Mouse (Mus musculus) neural tube, embryonic 14.5 days (tissue): ENCODE data around the gene Kcnh4. TPM values are rescaled to one million over a fixed set of nuclear protein-coding genes. Genes with fewer than 3 reads are reported as not detected.
"Not testable (repeated sequence)": the region's sequence is repeated elsewhere in the genome, so short reads cannot be mapped to it uniquely, and the experiment has no call there.

Source experiments
- ATAC-seq: fragments of 200-750 bp; cut with Nextera tagmentation; 2 replicates; pipeline ENCODE4 v1.8.0; 2017; ENCODE audit warnings: low read depth, mild to moderate bottlenecking, moderate TSS enrichment, moderate library complexity
- H3K27ac ChIP-seq: fragments of 300-500 bp; sonication (generic); 2 replicates; pipeline ENCODE4 v1.5.1; 2014; ENCODE audit warnings: low read depth, mild to moderate bottlenecking, control low read depth, low read length, moderate library complexity, mixed read lengths
- H3K27me3 ChIP-seq: fragments of 300-500 bp; sonication (generic); 2 replicates; pipeline ENCODE4 v1.6.1; 2014; ENCODE audit warnings: low read length; ENCODE audit not compliant: control insufficient read depth, insufficient read depth
- H3K36me3 ChIP-seq: fragments of 300-500 bp; sonication (generic); 2 replicates; pipeline ENCODE4 v1.6.1; 2014; ENCODE audit warnings: low read length, mixed read lengths; ENCODE audit not compliant: control insufficient read depth, insufficient read depth
- H3K4me1 ChIP-seq: fragments of 300-500 bp; sonication (generic); 2 replicates; pipeline ENCODE4 v1.6.1; 2014; ENCODE audit warnings: low read length; ENCODE audit not compliant: control insufficient read depth, insufficient read depth
- H3K4me2 ChIP-seq: fragments of 300-500 bp; sonication (generic); 2 replicates; pipeline ENCODE4 v1.6.1; 2014; ENCODE audit warnings: mild to moderate bottlenecking, low read depth, low read length, control low read depth
- H3K4me3 ChIP-seq: fragments of 300-500 bp; sonication (generic); 2 replicates; pipeline ENCODE4 v1.5.1; 2014; ENCODE audit warnings: low read depth, low read length, control low read depth, mixed read lengths
- H3K9ac ChIP-seq: fragments of 300-500 bp; sonication (generic); replicated peaks from 2 replicates; pipeline ENCODE4 v1.6.1; 2014; ENCODE audit warnings: low read depth, mild to moderate bottlenecking, control low read depth, low read length, mixed read lengths
- H3K9me3 ChIP-seq: fragments of 300-500 bp; sonication (generic); 2 replicates; pipeline ENCODE4 v1.6.1; 2016; ENCODE audit warnings: low read length; ENCODE audit not compliant: control insufficient read depth
- WGBS: fragments of 180-500 bp; shearing (Covaris S2); extraction: QIAGEN DNeasy Blood & Tissue Kit; methylation state at CpG from one replicate; pipeline ENCODE4 v1.1.7; 2014; 5-methylcytosine and 5-hydroxymethylcytosine counted together
- polyA plus RNA-seq: library from polyadenylated mRNA; unstranded; fragments of >200 nt; fragmentation: Nextera tagmentation; extraction: Ambion mirVana; gene quantifications from 2 replicates; pipeline ENCODE4 v1.2.1, GENCODE M21; 2014

Kcnh4 gene
- polyA plus RNA-seq, 1 experiment from 2014 or later = 10.1 TPM

DNA sequence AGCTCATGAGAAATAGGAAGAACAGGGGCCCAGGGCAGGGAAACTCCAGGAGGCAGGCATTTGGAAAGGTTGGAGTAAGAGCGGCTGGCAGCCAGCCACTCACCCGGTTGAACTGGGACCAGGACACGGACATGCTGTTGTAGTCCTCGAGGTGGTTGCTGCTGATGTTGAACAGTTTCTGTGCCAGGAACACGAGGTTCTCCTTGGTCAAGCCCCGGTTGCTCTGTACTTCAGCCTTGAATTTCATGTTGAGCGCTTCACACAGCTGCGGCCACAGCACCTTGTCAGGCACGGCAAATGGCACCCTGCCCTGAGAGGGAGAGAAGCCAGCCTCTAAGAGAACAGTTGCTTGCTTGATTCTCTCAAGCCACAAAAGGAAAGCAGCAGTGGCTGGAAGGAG is 30.9 kb upstream of the Kcnh4 start:
- H3K36me3 ChIP-seq, H3K4me2 ChIP-seq, H3K4me3 ChIP-seq, H3K9me3 ChIP-seq, H3K27me3 ChIP-seq, H3K27ac ChIP-seq, ATAC-seq, H3K9ac ChIP-seq, H3K4me1 ChIP-seq: not testable (repeated sequence)
- 91% methylated on average over 9 of the region's 9 CpGs for WGBS

DNA sequence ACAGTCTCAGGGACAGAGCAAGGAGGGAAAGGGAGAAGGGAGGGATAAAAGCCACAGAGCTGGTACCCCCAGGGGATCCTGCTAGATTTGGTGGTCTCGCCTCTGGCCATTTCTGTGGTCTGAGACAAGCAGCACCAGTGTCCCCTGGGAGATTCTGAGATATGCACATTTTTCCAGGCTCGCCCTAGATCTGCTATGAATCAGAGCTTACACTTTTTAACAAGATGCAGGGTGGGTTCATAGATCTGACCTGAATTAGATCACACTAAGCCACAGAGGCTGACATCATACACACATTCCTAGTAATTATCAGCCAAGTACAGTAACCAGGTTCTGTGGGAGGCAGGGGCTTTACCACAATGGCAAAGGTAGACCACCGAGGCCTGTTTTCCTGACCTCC is 30.0 kb upstream of the Kcnh4 start:
- no peak for ATAC-seq
- Histone ChIP-seq H3K9me3 (no peaks in the 10 kb centered on the region), H3K36me3 (no peaks in the 10 kb centered on the region; the same call in none of the 2 replicates), H3K9ac (no peak overlapping the region), H3K4me2 (no peak overlapping the region), H3K4me1 (no peaks in the 10 kb centered on the region), H3K27me3 (no peaks in the 10 kb centered on the region), H3K4me3 (no peak overlapping the region), H3K27ac (no peak overlapping the region)
- 84% methylated on average over 3 of the region's 3 CpGs for WGBS

DNA sequence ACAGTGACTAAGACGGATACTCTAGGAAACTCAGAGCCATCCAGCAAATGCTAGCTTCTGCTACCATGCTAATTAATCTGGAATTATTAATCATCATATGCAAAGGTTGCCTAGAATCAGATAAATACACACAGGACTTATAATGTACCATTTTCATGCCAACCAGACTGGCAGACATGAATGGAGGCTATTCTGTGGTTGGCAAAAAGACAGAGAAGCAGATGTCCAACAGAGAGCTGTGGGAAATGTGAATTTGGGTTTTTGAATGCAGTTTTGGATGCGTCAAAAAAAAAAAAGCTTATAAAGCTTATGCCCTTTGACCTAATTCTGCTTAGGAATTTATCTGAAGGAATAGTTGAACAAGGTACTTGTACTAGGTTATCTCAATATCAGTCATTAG is 26.0 kb upstream of the Kcnh4 start:
- Histone ChIP-seq H3K9ac (no peak overlapping the region), H3K27me3 (no peaks in the 10 kb centered on the region), H3K27ac (no peak overlapping the region), H3K9me3 (no peaks in the 10 kb centered on the region), H3K4me1 (no peaks in the 10 kb centered on the region), H3K4me3 (no peak overlapping the region), H3K36me3 (peaks cover 11% of the 10 kb centered on the region), H3K4me2 (no peak overlapping the region)
- WGBS = 87% methylated on average over 2 of the region's 2 CpGs
- ATAC-seq = no peak

DNA sequence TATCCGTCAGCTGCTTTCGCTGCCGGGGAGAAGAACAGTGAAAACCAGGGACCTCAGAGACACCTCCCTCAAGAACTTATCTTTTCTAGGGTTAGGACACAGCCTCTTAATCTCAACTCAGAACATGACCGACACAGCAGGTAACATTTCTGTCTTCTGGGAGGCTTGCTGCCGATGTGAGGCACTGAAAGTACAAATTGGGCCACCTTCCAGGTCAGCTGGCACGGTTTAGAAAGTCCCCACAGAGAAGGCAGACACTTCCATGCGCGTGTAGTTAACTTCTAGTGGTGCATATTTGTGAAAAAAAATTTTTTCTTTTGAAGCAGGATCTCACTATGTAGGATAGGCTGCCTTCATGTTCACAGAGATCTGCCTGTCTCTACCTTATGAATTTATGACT is 24.5 kb upstream of the Kcnh4 start:
- Histone ChIP-seq H3K9ac (no peak overlapping the region), H3K4me1 (no peaks in the 10 kb centered on the region), H3K9me3 (no peaks in the 10 kb centered on the region), H3K36me3 (peaks cover 11% of the 10 kb centered on the region), H3K27me3 (no peaks in the 10 kb centered on the region), H3K4me2 (no peak overlapping the region), H3K27ac (no peak overlapping the region), H3K4me3 (no peak overlapping the region)
- ATAC-seq = no peak
- WGBS = 88% methylated on average over 8 of the region's 8 CpGs

DNA sequence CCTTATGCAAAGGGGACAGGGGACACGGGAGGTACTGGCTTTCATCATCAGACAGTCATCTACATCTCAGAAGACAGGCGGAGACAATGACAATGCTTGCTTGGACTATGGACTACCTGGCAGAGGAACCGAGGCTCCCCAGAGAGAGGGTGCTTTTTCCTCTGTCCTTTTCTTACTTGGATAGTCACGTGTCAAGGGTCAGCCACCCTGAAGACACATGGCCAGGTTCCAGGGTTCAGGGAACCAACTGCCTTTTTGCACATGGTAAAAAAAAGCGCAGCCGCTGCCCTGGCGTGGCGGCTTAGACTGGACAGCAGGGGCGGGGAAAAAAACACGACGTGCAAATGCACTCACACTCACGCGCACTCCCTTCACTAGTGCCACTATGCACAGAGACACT is 22.8 kb upstream of the Kcnh4 start:
- ATAC-seq = no peak
- H3K9me3 ChIP-seq = no peaks in the 10 kb centered on the region
- H3K4me3 ChIP-seq = no peak overlapping the region
- peaks cover 11% of the 10 kb centered on the region for H3K36me3 ChIP-seq
- no peak overlapping the region for H3K9ac ChIP-seq
- H3K27me3 ChIP-seq = no peaks in the 10 kb centered on the region
- H3K27ac ChIP-seq = no peak overlapping the region
- H3K4me2 ChIP-seq = no peak overlapping the region
- no peaks in the 10 kb centered on the region for H3K4me1 ChIP-seq
- WGBS = 90% methylated on average over 13 of the region's 13 CpGs

DNA sequence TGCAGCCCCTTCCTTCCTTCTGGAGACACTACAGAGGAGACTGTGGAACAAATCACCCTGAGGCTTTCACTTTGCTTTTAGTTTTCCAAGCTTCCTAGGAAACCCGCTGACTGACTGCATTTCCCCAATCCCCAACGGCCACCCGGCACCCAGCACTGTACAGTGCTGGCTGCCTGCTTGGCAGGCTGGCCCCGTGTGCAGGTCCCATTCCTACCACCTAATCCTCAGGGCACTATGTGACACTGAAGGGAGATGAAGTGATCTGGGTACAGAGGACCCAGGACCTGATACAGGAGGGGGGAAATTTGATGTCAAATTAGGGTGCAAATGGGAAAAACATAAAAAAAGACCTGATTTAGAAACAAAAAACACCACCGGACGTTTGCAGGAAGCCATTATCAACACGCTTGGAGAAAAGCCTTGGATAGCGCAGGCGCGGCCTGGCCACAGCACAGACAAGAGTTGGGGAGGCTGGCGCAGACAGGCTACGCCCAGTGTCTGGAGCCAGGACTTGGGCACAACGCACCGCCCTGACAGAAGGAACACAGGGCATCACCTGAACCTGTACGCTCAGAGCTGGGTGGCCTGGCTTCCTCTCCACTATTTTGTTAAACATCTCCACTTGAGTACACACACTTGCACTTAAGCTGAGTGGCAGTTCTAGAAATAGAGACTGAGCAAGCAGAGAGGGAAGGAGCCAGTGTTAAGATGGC is 22.2 kb upstream of the Kcnh4 start:
- ATAC-seq = no peak
- no peak overlapping the region for H3K9ac ChIP-seq
- no peaks in the 10 kb centered on the region for H3K9me3 ChIP-seq
- peaks cover 11% of the 10 kb centered on the region for H3K36me3 ChIP-seq
- no peaks in the 10 kb centered on the region for H3K27me3 ChIP-seq
- H3K4me2 ChIP-seq = no peak overlapping the region
- no peaks in the 10 kb centered on the region for H3K4me1 ChIP-seq
- H3K4me3 ChIP-seq = no peak overlapping the region
- no peak overlapping the region for H3K27ac ChIP-seq
- 91% methylated on average over 15 of the region's 15 CpGs for whole genome bisulfite sequencing

DNA sequence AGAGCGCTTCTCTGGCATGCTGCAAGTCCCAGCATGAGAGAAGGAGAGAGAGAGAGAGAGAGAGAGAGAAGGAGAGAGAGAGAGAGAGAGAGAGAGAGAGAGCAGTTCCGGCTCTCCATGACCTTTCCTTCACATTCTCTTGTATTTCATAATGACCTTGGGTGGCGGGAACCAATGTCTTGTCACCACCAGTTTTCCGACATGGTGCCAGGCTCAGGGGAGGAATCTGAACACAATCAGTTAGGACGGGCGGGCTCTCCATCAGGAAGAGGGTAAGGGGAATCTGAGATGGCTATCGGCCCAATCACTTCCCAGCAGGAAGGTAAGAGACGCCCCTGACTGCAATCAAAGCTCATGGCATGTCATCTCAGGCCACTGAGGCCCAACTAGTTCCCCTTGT is 20.5 kb upstream of the Kcnh4 start:
- ATAC-seq = no peak
- Histone ChIP-seq H3K4me1 (no peaks in the 10 kb centered on the region), H3K9ac (no peak overlapping the region), H3K36me3 (peaks cover 11% of the 10 kb centered on the region), H3K4me2 (no peak overlapping the region), H3K27ac (no peak overlapping the region), H3K9me3 (no peaks in the 10 kb centered on the region), H3K4me3 (no peak overlapping the region), H3K27me3 (no peaks in the 10 kb centered on the region)
- 73% methylated on average over 8 of the region's 8 CpGs for WGBS

DNA sequence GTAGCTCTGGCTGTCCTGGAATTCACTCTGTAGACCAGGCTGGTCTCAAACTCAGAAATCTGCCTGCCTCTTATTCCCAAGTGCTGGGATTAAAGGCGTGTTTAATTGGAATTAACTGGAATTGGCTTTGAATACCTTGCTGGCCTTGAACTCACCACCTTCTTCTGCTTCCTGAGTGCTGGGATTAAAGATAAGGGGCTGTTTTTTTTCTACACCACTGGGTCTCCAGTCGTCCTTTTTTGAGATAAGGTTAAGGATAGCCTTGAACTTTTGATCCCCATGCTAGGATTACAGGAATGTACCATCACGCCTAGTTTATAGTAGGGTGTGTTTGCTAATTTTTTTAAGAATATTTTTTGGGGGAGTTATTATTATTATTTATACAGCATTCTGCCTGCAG is 18.3 kb upstream of the Kcnh4 start:
- Histone ChIP-seq H3K36me3 (peaks cover 11% of the 10 kb centered on the region), H3K4me1 (no peaks in the 10 kb centered on the region), H3K4me2 (no peak overlapping the region), H3K9me3 (no peaks in the 10 kb centered on the region), H3K27me3 (no peaks in the 10 kb centered on the region), H3K4me3 (no peak overlapping the region), H3K9ac (no peak overlapping the region), H3K27ac (no peak overlapping the region)
- no peak for ATAC-seq
- 83% methylated on average over 3 of the region's 3 CpGs for WGBS

DNA sequence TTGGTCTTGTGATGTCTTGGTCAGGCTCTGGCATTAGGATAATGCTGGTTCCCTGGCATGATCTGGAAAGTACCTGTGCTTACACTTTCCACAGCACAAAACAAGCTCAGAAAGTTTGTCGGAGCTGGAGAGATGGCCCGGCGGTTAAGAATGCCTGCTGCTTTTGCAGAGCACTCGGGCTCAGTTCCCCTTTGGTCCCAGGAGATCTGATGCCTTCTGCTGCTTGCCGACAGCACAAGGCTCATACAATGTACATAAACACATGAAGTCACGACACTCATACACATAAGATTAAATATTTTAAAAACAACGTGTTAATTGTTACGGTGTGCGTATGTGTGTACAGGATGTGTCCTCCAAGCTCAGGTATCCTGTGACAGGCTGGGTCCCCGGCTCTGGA is 16.2 kb upstream of the Kcnh4 start:
- Histone ChIP-seq H3K27ac (no peak overlapping the region), H3K9me3 (no peaks in the 10 kb centered on the region), H3K4me3 (no peak overlapping the region), H3K27me3 (no peaks in the 10 kb centered on the region), H3K4me1 (no peaks in the 10 kb centered on the region), H3K4me2 (no peak overlapping the region), H3K36me3 (no peaks in the 10 kb centered on the region), H3K9ac (no peak overlapping the region)
- WGBS = 78% methylated on average over 10 of the region's 10 CpGs
- ATAC-seq = no peak
